Mouse (Mus musculus) CH12.LX (cell line): Measurements from ENCODE around the gene 6430548M08Rik.

Experiments
- E2F4 ChIP-seq: IDR thresholded peaks from 2 replicates; pipeline ENCODE4 v1.6.1; 2011; ENCODE audit warnings: low read depth, low read length, improper control_type of control experiment; ENCODE audit not compliant: insufficient replicate concordance
- EP300 ChIP-seq: IDR thresholded peaks from 2 replicates; pipeline ENCODE4 v1.6.1; 2011; ENCODE audit warnings: low read length, improper control_type of control experiment
- USF2 ChIP-seq: conservative IDR thresholded peaks from 2 replicates; pipeline ENCODE4 v1.6.1; 2011; ENCODE audit warnings: low read depth, low read length, improper control_type of control experiment

DNA sequence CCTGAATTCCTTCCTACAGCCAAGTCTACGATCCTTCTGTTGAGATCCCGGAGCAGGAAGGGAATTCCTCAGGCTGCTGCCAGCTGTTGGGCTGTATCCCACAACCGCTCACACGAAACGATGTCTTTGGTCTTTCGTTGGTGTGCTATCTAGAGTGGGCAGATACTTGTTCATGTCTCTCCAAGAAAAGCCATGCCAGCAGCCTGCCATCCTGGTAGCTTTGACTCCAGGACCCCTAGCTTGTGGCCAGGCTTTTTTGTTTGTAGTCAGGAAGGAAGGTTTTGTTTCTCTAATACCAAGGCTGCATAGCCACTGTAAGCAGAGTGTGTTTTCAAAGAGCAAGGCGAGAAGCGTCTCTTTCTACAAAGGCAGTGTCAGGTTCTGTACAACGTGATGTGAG lies 10.0 kb upstream of the 6430548M08Rik start:
- TF ChIP-seq E2F4 (no peak), EP300 (no peak), USF2 (no peak)
